Mouse (Mus musculus): ENCODE results near the gene Aox4. TPM values are rescaled to one million over a fixed set of nuclear protein-coding genes. Genes with fewer than 3 reads are reported as not detected.

Aox4 gene
- total RNA-seq, 2 experiments from 2014 or later, result not detected

GRCm38 (mm10) chr1:58296821-58297220 lies 86.6 kb downstream of the Aox4 start:
- ATAC-seq (replicated peaks; ENCODE audit: poor library complexity), result no peak

- ATAC-seq (replicated peaks; ENCODE audit: poor library complexity), result no peak
Observed at GRCm38 (mm10) chr1:58298347-58298746, 88.2 kb downstream of the Aox4 start.

- no peak for ATAC-seq (replicated peaks; ENCODE audit: poor library complexity)
Observed at GRCm38 (mm10) chr1:58301073-58301472, 90.9 kb downstream of the Aox4 start.

- ATAC-seq (replicated peaks; ENCODE audit: poor library complexity), result no peak
Observed at GRCm38 (mm10) chr1:58302015-58302414, 91.8 kb downstream of the Aox4 start.

GRCm38 (mm10) chr1:58303009-58303408 lies 92.8 kb downstream of the Aox4 start:
- no peak for ATAC-seq (replicated peaks; ENCODE audit: poor library complexity)

- ATAC-seq (replicated peaks; ENCODE audit: poor library complexity), result peak; percentile 97
Observed at GRCm38 (mm10) chr1:58303726-58304125, 93.5 kb downstream of the Aox4 start.

- ATAC-seq (replicated peaks; ENCODE audit: poor library complexity), result peak; percentile 31
Observed at GRCm38 (mm10) chr1:58304296-58304695, 94.1 kb downstream of the Aox4 start.

GRCm38 (mm10) chr1:58307181-58307580 lies 97.0 kb downstream of the Aox4 start:
- no peak for ATAC-seq (replicated peaks; ENCODE audit: poor library complexity)

GRCm38 (mm10) chr1:58308594-58308993 lies 98.4 kb downstream of the Aox4 start:
- no peak for ATAC-seq (replicated peaks; ENCODE audit: poor library complexity)

- ATAC-seq (replicated peaks; ENCODE audit: poor library complexity), result no peak
Observed at GRCm38 (mm10) chr1:58309853-58310252, 99.7 kb downstream of the Aox4 start.

GRCm38 (mm10) chr1:58311221-58311864 lies 101.1 kb downstream of the Aox4 start:
- ATAC-seq (replicated peaks; ENCODE audit: poor library complexity), result peak; percentile 77

GRCm38 (mm10) chr1:58313173-58313572 lies 103.0 kb downstream of the Aox4 start:
- no peak for ATAC-seq (replicated peaks; ENCODE audit: poor library complexity)

- no peak for ATAC-seq (replicated peaks; ENCODE audit: poor library complexity)
Observed at GRCm38 (mm10) chr1:58315532-58315931, 105.3 kb downstream of the Aox4 start.

Other genes starting within 250 kb of the Aox4 start
- 43.9 and 51.0 TPM in 2 replicates for gene Sgo2a, start 214.4 kb upstream of the Aox4 start, total RNA-seq (2015)
- 38.6 and 47.8 TPM in 2 replicates for gene Sgo2a, start 214.4 kb upstream of the Aox4 start, total RNA-seq (2017)
- 9.5 and 9.6 TPM in 2 replicates for gene Kctd18, start 191.4 kb upstream of the Aox4 start, total RNA-seq (2015)
- 19.9 and 20.3 TPM in 2 replicates for gene Kctd18, start 191.4 kb upstream of the Aox4 start, total RNA-seq (2017)
- gene Aox1, start 180.5 kb upstream of the Aox4 start, total RNA-seq (2015), result not detected in 2 replicates
- not detected in 2 replicates for gene Aox1, start 180.5 kb upstream of the Aox4 start, total RNA-seq (2017)
- gene Aox3, start 97.3 kb upstream of the Aox4 start, total RNA-seq (2015), result not detected in 2 replicates
- not detected in 2 replicates for gene Aox3, start 97.3 kb upstream of the Aox4 start, total RNA-seq (2017)
- 0.05 TPM in 1 of 2 replicates, not detected in the other for gene Aox2, start 67.9 kb downstream of the Aox4 start, total RNA-seq (2015)
- gene Aox2, start 67.9 kb downstream of the Aox4 start, total RNA-seq (2017), result not detected in 2 replicates
- 205 and 216 TPM in 2 replicates for gene Bzw1, start 182.5 kb downstream of the Aox4 start, total RNA-seq (2015)
- gene Bzw1, start 182.5 kb downstream of the Aox4 start, total RNA-seq (2017), result 189 and 202 TPM in 2 replicates
- 429 and 434 TPM in 2 replicates for gene Clk1, start 213.7 kb downstream of the Aox4 start, total RNA-seq (2015)
- 316 and 328 TPM in 2 replicates for gene Clk1, start 213.7 kb downstream of the Aox4 start, total RNA-seq (2017)
- 17.8 and 27.1 TPM in 2 replicates for gene Nif3l1, start 234.8 kb downstream of the Aox4 start, total RNA-seq (2015)
- gene Nif3l1, start 234.8 kb downstream of the Aox4 start, total RNA-seq (2017), result 48.9 and 58.7 TPM in 2 replicates
- 102 and 103 TPM in 2 replicates for gene Ppil3, start 235.1 kb downstream of the Aox4 start, total RNA-seq (2015)
- gene Ppil3, start 235.1 kb downstream of the Aox4 start, total RNA-seq (2017), result 89.6 and 95.8 TPM in 2 replicates

Data from megakaryocyte progenitor cell, adult 5-6 weeks (primary cell).